Mouse (Mus musculus) heart, adult 8-10 months (tissue): ENCODE results near the gene Sh3pxd2a. TPM values are rescaled to one million over a fixed set of nuclear protein-coding genes. Genes with fewer than 3 reads are reported as not detected.

Experiments used
- DNase-seq: peaks from one replicate; pipeline ENCODE4 v3.0.0; 2022; ENCODE audit warnings: low spot score
- total RNA-seq, 4 experiments: library from RNA; stranded (reverse); gene quantifications; 2 replicates each; pipeline ENCODE4 v1.2.4; 2022

Sh3pxd2a gene
- total RNA-seq, 4 experiments from 2014 or later, result 40.6 to 54.7 (median 46.2) TPM

GRCm38 (mm10) chr19:47491853-47492252 is 27.7 kb upstream of the Sh3pxd2a start:
- DNase-seq, result no peak

GRCm38 (mm10) chr19:47489233-47489632 is 25.0 kb upstream of the Sh3pxd2a start:
- no peak for DNase-seq

- DNase-seq, result no peak
Observed at GRCm38 (mm10) chr19:47488250-47488649, 24.0 kb upstream of the Sh3pxd2a start.

DNA sequence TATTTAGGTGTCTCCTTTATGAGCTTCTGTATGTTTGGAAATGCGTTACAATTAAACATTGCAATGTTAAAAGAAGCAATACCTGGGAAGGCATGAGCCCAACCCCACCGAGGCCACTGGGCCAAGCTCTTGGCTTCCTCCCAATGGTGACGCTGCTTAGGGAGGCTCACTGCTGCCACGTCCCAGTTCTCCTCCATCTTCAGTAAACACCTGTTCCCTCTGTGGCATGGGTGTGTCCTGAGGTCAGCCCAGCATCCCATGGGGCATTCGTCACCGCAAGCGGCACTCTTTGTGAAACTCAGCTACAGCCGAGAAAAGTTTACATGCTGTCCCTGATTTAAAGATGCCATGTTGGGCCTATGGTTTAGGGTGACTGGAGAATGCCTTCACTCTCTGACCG is 23.4 kb upstream of the Sh3pxd2a start:
- DNase-seq, result no peak

- peak; percentile 45 for DNase-seq
Observed at GRCm38 (mm10) chr19:47485997-47486566, 21.9 kb upstream of the Sh3pxd2a start.

DNA sequence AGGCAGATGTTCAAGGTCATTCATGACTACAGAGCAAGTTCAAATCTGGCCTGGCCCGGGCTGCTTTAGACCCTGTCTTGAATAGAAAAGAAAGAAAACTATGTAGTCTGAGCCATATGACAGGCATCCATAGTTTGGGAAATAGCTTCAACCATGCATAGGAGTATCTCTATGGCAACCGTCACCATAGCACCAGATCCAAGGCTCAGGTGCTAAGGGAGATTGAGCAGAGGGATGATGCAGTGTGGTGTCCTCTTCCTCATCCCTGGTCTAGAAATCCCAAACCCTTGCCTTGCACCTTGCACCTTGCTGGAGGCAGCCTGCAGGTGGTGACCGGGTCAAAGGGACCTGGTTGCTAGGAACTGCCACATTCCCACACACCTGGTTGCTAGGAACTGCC is 19.9 kb upstream of the Sh3pxd2a start:
- DNase-seq, result no peak

GRCm38 (mm10) chr19:47483346-47483745 is 19.1 kb upstream of the Sh3pxd2a start:
- DNase-seq, result no peak

- DNase-seq, result no peak
Observed at GRCm38 (mm10) chr19:47473453-47473852, 9.3 kb upstream of the Sh3pxd2a start.

DNA sequence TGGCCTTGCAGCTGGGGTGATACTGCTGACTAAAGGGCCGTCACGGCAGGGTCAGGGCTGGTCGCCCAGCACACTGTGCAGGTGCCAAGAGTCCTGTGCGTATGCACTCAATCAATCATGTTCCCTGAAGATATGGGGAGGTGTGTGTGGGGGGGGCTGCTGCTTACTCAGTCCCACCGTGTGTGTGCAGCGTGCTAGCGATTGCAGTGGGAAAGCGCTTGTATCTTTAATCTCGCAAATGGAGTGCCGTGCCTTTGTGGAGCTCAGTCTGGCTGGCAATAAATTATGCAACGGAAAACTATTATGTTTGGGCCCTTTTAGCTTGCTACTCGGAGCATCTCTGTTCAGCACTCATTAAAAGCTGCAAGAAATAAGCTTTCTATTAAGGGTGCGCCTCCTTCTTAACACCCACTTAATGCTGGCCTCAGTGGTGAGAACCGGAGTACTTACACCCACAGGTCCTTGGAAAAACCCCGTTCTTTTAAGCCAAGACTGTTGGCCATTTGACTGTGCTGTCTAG is 8.7 kb upstream of the Sh3pxd2a start:
- DNase-seq, result no peak

DNA sequence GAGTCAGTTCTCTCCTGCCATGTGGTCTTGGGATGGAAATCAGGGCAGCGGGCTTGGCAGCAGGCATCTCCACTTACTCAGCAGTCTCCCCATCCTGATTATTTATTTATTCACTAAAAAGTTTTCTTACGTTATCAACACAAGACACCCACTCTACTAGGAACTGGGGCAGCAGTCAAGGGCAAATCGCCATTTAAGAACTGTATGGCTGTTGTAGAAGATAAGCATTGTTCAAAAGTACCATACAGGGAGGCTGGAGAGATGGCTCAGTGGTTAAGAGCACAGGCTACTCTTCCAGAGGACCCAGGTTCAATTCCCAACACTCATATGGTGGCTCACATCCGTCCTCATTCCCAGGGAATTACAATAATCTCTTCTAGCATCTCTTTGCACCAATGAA is 7.6 kb upstream of the Sh3pxd2a start:
- no peak for DNase-seq

- DNase-seq, result no peak
Observed at GRCm38 (mm10) chr19:47468750-47469149, 4.5 kb upstream of the Sh3pxd2a start.

DNA sequence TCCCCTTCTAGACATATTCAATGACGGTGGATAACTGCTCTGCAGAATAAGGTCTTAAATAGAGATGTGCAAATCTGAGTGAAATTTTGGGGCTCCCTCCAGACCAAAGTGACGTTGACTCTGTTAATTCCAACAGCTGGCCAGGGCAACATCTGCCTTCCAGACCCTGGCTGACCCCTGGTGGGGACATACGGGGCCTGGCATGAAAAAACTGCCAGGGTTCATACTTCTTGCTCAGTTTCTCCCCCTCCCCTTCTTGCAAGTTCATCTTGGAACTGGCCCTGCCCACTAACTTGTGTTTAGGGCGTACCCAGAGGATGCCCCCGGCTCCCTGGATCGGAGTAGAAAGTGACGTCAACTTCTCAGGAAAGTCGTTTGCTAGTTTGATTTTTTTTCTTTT is 2.6 kb upstream of the Sh3pxd2a start:
- no peak for DNase-seq

- DNase-seq, result no peak
Observed at GRCm38 (mm10) chr19:47465467-47465866, 1.3 kb upstream of the Sh3pxd2a start.

- peak; percentile 88 for DNase-seq
Observed at GRCm38 (mm10) chr19:47463636-47464303, 431 bp downstream of the Sh3pxd2a start.

DNA sequence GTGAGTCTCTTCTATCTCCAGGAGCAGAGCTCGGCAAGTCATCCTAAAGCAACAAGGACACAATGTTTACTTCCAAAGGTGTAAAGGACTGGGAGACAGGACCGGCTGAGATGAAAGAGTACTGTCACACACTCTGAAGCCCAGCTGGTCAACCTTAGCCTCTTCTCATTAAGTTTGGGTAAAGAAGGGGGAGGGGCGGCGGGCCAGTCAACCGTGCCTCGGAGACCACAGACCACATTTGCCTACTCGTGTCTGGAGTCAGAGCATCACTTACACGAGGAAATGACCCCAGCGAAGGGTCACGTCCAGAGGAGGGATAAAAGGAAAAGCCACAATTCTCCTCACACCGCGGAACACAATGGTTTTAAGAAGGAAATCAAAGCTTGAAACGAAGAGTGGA is 995 bp downstream of the Sh3pxd2a start:
- no peak for DNase-seq

DNA sequence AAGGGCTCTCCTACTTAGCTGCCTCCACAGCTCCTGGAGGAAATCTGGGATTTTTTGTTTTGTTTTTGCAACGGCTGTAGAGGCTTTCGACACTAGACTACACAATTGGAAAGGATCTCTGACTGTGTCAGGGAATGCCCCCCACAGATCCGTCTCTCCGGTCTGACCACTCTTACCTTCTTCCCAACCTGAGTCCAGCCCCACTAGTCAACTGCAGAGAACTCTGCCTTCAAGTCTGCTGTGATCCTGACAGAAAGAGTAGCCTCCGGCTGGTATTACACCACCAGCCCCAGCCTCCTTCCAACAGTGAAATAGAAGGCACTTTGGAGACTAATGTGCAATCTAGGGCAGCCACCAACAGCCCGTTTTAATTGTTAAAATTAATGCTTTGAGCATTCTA is 1.5 kb downstream of the Sh3pxd2a start:
- no peak for DNase-seq

- no peak for DNase-seq
Observed at GRCm38 (mm10) chr19:47461838-47462237, 2.4 kb downstream of the Sh3pxd2a start.

- no peak for DNase-seq
Observed at GRCm38 (mm10) chr19:47461386-47461785, 2.8 kb downstream of the Sh3pxd2a start.

DNA sequence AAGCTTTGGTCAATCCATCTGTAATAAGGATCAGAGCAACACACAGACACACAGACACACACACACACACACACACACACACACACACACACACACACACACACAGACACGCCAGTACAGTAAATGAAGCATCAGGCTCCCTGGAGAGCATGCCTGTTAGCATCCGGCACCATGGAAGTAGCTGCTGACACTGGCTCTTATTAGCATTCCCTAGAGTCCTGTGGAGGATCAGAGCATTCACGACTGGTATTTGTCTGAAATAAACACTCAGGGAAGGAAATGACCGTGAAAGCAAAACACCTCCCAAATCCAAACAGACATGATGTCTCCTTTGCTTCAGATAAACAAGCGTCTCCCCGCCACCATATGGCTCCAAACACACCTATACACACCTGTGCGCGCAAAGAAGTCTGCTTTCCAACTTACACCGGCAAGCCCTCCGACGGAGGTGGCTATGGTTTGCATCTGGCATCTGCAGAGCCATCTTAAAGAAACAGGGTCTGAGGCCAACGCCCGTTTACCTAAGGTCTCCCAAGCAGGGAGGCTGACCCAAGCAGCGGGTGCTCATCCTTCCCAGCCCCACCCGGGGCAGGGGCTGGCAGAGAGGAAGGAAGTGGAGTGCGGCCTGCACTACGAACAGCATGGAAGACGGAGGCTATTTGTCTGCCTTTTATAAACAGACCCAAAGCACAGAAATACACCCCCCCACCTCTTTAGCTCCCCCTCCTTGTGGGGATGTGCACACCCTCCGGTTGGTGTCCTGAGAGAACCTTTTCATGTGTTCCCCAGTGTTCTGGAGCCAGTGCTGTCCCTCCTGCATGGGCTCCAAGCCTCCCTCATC is 3.9 kb downstream of the Sh3pxd2a start:
- no peak for DNase-seq

- no peak for DNase-seq
Observed at GRCm38 (mm10) chr19:47459214-47459613, 5.0 kb downstream of the Sh3pxd2a start.

DNA sequence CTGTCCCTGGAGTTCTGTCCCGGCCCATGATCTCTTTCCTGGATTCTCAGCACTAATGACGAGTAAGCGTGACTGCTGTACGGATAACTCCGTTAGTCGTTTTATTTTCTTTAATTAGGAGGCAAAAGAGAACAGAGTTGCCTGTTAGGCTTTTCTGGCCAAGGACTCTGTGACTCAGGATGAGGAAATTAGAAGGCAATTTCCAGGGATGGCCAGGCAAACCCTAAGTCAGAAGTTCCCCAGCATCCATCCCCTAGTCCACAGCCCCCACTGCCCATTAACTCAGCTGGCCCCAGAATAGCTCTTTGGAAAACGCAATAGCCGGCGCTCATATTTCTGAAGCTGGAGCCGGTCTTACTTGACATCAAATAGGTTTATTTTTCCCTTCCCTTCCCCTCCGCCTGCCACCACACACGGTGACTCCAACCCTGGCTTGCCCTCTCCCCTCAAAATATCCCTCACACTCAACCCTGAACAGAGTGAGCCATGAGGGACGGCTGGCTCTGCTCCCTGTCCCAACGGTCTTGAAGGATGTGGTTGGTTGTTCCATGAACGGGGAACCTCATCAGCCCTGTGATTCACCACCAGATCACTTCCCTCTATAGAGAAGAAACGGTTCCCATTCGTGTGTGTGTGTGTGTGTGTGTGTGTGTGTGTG is 5.6 kb downstream of the Sh3pxd2a start:
- DNase-seq, result no peak
